Mouse (Mus musculus): ENCODE measurements around the gene Slc46a3.

The Slc46a3 gene

GRCm38 (mm10) chr5:147895436-147896198 lies 1.0 kb upstream of the Slc46a3 start:
- DNase-seq (ENCODE audit: low read depth, low spot score), result no peak

- no peak for DNase-seq (ENCODE audit: low read depth, low spot score)
These were observed 705 bp downstream of the Slc46a3 start for GRCm38 (mm10) chr5:147893766-147894454.

GRCm38 (mm10) chr5:147893143-147893542 lies 1.5 kb downstream of the Slc46a3 start:
- DNase-seq (ENCODE audit: low read depth, low spot score), result no peak

- no peak for DNase-seq (ENCODE audit: low read depth, low spot score)
These were observed 1.9 kb downstream of the Slc46a3 start for GRCm38 (mm10) chr5:147892735-147893134.

GRCm38 (mm10) chr5:147888313-147889297 lies 6.0 kb downstream of the Slc46a3 start:
- no peak for DNase-seq (ENCODE audit: low read depth, low spot score)

GRCm38 (mm10) chr5:147883581-147883980 lies 11.0 kb downstream of the Slc46a3 start:
- no peak for DNase-seq (ENCODE audit: low read depth, low spot score)

GRCm38 (mm10) chr5:147879971-147880682 lies 14.5 kb downstream of the Slc46a3 start:
- no peak for DNase-seq (ENCODE audit: low read depth, low spot score)

- no peak for DNase-seq (ENCODE audit: low read depth, low spot score)
These were observed 17.1 kb downstream of the Slc46a3 start for GRCm38 (mm10) chr5:147877520-147877919.

GRCm38 (mm10) chr5:147875210-147875609 lies 19.4 kb downstream of the Slc46a3 start:
- no peak for DNase-seq (ENCODE audit: low read depth, low spot score)

- no peak for DNase-seq (ENCODE audit: low read depth, low spot score)
These were observed 20.0 kb downstream of the Slc46a3 start for GRCm38 (mm10) chr5:147874491-147875065.

GRCm38 (mm10) chr5:147871091-147871820 lies 23.4 kb downstream of the Slc46a3 start:
- no peak for DNase-seq (ENCODE audit: low read depth, low spot score)

GRCm38 (mm10) chr5:147870296-147870695 lies 24.3 kb downstream of the Slc46a3 start:
- no peak for DNase-seq (ENCODE audit: low read depth, low spot score)

GRCm38 (mm10) chr5:147869568-147869967 lies 25.0 kb downstream of the Slc46a3 start:
- no peak for DNase-seq (ENCODE audit: low read depth, low spot score)

- no peak for DNase-seq (ENCODE audit: low read depth, low spot score)
These were observed 25.9 kb downstream of the Slc46a3 start for GRCm38 (mm10) chr5:147868674-147869073.

- DNase-seq (ENCODE audit: low read depth, low spot score), result peak; percentile 86
These were observed 34.0 kb downstream of the Slc46a3 start, which contains the start of gene Pomp for GRCm38 (mm10) chr5:147860449-147861261. Gene Pomp, plus strand, starts transcription at chr5:147860461.

GRCm38 (mm10) chr5:147860076-147860448 lies 34.6 kb downstream of the Slc46a3 start:
- no peak for DNase-seq (ENCODE audit: low read depth, low spot score)

- DNase-seq (ENCODE audit: low read depth, low spot score), result no peak
These were observed 44.4 kb downstream of the Slc46a3 start for GRCm38 (mm10) chr5:147850194-147850593.

GRCm38 (mm10) chr5:147848164-147848863 lies 46.3 kb downstream of the Slc46a3 start:
- peak; percentile 65 for DNase-seq (ENCODE audit: low read depth, low spot score)

GRCm38 (mm10) chr5:147847361-147847760 lies 47.3 kb downstream of the Slc46a3 start:
- DNase-seq (ENCODE audit: low read depth, low spot score), result no peak
